Mouse (Mus musculus) heart, embryonic 12.5 days (tissue): ENCODE measurements around the gene Gm20388. TPM values are rescaled to one million over a fixed set of nuclear protein-coding genes. Genes with fewer than 3 reads are reported as not detected.
"Not testable (repeated sequence)": the region's sequence is repeated elsewhere in the genome, so short reads cannot be mapped to it uniquely, and the experiment has no call there.

Source experiments
- ATAC-seq: fragments of 200-750 bp; cut with Nextera tagmentation; 2 replicates; pipeline ENCODE4 v1.8.0; 2017; ENCODE audit warnings: moderate TSS enrichment, moderate library complexity; ENCODE audit not compliant: insufficient number of reproducible peaks, low FRiP score
- H3K27ac ChIP-seq: fragments of 300-500 bp; sonication (generic); 2 replicates; pipeline ENCODE4 v1.5.1; 2016; ENCODE audit warnings: mild to moderate bottlenecking, moderate library complexity; ENCODE audit not compliant: poor library complexity, severe bottlenecking
- H3K27me3 ChIP-seq: fragments of 300-500 bp; sonication (generic); replicated peaks from 2 replicates; pipeline ENCODE4 v1.6.1; 2016; ENCODE audit warnings: mild to moderate bottlenecking, moderate library complexity
- H3K36me3 ChIP-seq: fragments of 300-500 bp; sonication (generic); 2 replicates; pipeline ENCODE4 v1.6.1; 2016; ENCODE audit warnings: mild to moderate bottlenecking, moderate library complexity
- H3K4me1 ChIP-seq: fragments of 300-500 bp; sonication (generic); replicated peaks from 2 replicates; pipeline ENCODE4 v1.6.1; 2016; ENCODE audit warnings: mild to moderate bottlenecking
- H3K4me2 ChIP-seq: fragments of 300-500 bp; sonication (generic); 2 replicates; pipeline ENCODE4 v1.6.1; 2016; ENCODE audit warnings: mild to moderate bottlenecking, moderate library complexity
- H3K4me3 ChIP-seq: fragments of 300-500 bp; sonication (generic); 2 replicates; pipeline ENCODE4 v1.5.1; 2016; ENCODE audit warnings: mild to moderate bottlenecking
- H3K9ac ChIP-seq: fragments of 300-500 bp; sonication (generic); 2 replicates; pipeline ENCODE4 v1.6.1; 2016; ENCODE audit warnings: mild to moderate bottlenecking, moderate library complexity
- H3K9me3 ChIP-seq: fragments of 300-500 bp; sonication (generic); replicated peaks from 2 replicates; pipeline ENCODE4 v1.6.1; 2016; ENCODE audit warnings: mild to moderate bottlenecking, moderate library complexity
- WGBS: fragments of 180-500 bp; shearing (Covaris S2); methylation state at CpG from one replicate; pipeline ENCODE4 v1.1.7; 2016; 5-methylcytosine and 5-hydroxymethylcytosine counted together
- polyA plus RNA-seq: library from polyadenylated mRNA; unstranded; fragments of >200 nt; fragmentation: Nextera tagmentation; extraction: Ambion mirVana; gene quantifications from 2 replicates; pipeline ENCODE4 v1.2.1, GENCODE M21; 2016

Gene Gm20388
- polyA plus RNA-seq, 1 experiment from 2014 or later, result not detected

GRCm38 (mm10) chr8:123025951-123026351, 3115.3 kb downstream of the Gm20388 start:
- WGBS, result 85% methylated on average over 3 of the region's 3 CpGs
- H3K4me3 ChIP-seq, result no peak overlapping the region
- 0 out of 2 replicates have a peak, but pooled peaks cover 3% of the 10 kb centered on the region for H3K36me3 ChIP-seq
- no peak overlapping the region for H3K9ac ChIP-seq
- no peaks in the 10 kb centered on the region for H3K9me3 ChIP-seq
- no peak overlapping the region for H3K4me2 ChIP-seq
- no peak overlapping the region for H3K27ac ChIP-seq
- ATAC-seq, result no peak
- H3K4me1 ChIP-seq, result peaks cover 21% of the 10 kb centered on the region
- H3K27me3 ChIP-seq, result no peaks in the 10 kb centered on the region

- Histone ChIP-seq H3K9me3 (no peaks in the 10 kb centered on the region), H3K27me3 (no peaks in the 10 kb centered on the region), H3K4me1 (peaks cover 15% of the 10 kb centered on the region), H3K4me2 (no peak overlapping the region), H3K27ac (no peak overlapping the region), H3K9ac (no peak overlapping the region), H3K4me3 (no peak overlapping the region), H3K36me3 (0 out of 2 replicates have a peak, but pooled peaks cover 3% of the 10 kb centered on the region)
- ATAC-seq, result no peak
- WGBS, result 85% methylated on average over 8 of the region's 8 CpGs
Measured at GRCm38 (mm10) chr8:123027786-123028185, 3117.1 kb downstream of the Gm20388 start.

- H3K4me1 ChIP-seq, result peaks cover 24% of the 10 kb centered on the region
- ATAC-seq, H3K4me3 ChIP-seq, H3K27me3 ChIP-seq, H3K9me3 ChIP-seq, H3K9ac ChIP-seq, H3K36me3 ChIP-seq, H3K27ac ChIP-seq, H3K4me2 ChIP-seq: not testable (repeated sequence)
- 73% methylated on average over 5 of the region's 5 CpGs for WGBS
Measured at GRCm38 (mm10) chr8:123030091-123030490, 3119.4 kb downstream of the Gm20388 start.

DNA sequence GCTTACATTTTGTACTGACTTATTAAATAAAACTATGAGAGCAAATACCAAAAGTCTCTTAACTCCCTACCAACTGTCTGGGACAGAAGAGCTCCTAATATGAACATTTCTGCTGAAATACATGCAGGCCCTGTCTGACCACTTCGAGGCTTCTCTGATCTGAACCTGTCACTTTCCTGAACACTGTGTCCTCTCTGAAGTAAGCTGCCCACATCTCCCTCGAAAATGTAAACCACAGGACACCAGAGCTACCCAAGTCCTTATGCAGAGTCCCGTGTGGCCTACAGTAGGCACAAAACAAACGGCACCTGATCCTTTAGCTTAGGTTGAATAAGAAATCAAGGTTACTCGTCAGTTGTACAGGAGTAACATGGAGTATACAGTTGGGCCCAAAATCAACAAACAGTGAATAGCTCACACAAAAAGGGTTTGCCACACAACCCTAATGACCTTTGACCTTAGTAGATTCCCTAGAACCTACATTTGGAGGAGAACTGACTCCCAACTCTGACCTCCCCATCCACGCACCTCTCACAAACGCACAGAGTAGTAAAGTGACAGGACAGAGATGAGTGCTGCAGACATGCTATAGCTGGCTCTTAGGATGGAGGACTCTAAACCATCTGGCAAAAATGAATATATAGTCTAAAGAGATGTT, 3120.8 kb downstream of the Gm20388 start:
- Histone ChIP-seq H3K27ac (no peak overlapping the region), H3K27me3 (no peaks in the 10 kb centered on the region), H3K9me3 (no peaks in the 10 kb centered on the region), H3K4me3 (no peak overlapping the region), H3K36me3 (no peaks in the 10 kb centered on the region), H3K9ac (no peak overlapping the region), H3K4me2 (no peak overlapping the region), H3K4me1 (peaks cover 32% of the 10 kb centered on the region)
- WGBS, result 79% methylated on average over 7 of the region's 7 CpGs
- no peak for ATAC-seq

DNA sequence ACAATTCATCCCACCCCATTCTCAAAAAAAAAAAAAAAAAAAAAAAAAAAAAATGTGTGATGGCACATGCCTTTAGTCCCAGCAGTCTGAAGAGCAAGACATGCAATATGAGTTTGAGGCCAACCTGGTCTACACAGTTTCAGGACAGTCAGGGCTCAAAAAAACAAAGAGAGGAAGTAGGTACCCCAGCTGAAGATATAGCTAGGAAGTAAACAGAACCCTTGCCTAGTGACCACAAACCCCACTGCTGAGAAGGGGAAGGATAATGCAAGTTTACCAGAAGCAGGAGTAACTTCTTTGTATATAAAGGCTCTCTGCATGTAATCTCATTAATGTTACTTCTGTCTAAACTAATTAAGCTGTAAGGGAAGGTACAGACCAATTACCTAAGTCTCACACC, 3122.1 kb downstream of the Gm20388 start:
- ATAC-seq, result no peak
- no peaks in the 10 kb centered on the region for H3K9me3 ChIP-seq
- no peak overlapping the region for H3K4me3 ChIP-seq
- no peak overlapping the region for H3K27ac ChIP-seq
- no peaks in the 10 kb centered on the region for H3K36me3 ChIP-seq
- H3K9ac ChIP-seq, result no peak overlapping the region
- no peak overlapping the region for H3K4me2 ChIP-seq
- H3K4me1 ChIP-seq, result peaks cover 42% of the 10 kb centered on the region
- H3K27me3 ChIP-seq, result no peaks in the 10 kb centered on the region

- no peak overlapping the region for H3K9ac ChIP-seq
- H3K27me3 ChIP-seq, result no peaks in the 10 kb centered on the region
- ATAC-seq, result no peak
- H3K9me3 ChIP-seq, result no peaks in the 10 kb centered on the region
- H3K4me1 ChIP-seq, result peaks cover 46% of the 10 kb centered on the region
- no peak overlapping the region for H3K4me3 ChIP-seq
- no peak overlapping the region for H3K27ac ChIP-seq
- no peaks in the 10 kb centered on the region for H3K36me3 ChIP-seq
- H3K4me2 ChIP-seq, result no peak overlapping the region
Measured at GRCm38 (mm10) chr8:123033431-123033830, 3122.8 kb downstream of the Gm20388 start.

DNA sequence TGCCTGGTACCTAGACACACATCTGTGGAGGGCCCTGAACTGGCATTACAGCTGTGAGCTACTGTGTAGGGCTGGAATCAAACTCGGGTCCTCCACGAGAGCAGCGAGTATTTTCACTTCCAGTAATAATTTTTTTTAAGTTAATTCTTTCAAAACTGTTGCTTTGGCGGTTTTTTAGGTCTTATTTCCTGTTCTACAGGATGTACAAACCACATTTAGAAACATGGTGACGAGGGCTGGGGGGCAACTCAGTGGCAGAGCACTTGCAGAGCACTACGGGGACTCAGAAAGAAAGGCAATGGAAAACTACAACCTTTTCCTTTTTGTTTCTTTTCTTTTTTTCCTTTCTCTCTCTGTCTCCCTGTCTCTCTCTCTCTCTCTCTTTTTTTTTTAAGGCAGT, 3123.5 kb downstream of the Gm20388 start:
- WGBS, result 74% methylated on average over 6 of the region's 6 CpGs
- H3K27me3 ChIP-seq, result no peaks in the 10 kb centered on the region
- H3K27ac ChIP-seq, result no peak overlapping the region
- no peak overlapping the region for H3K9ac ChIP-seq
- H3K9me3 ChIP-seq, result no peaks in the 10 kb centered on the region
- H3K36me3 ChIP-seq, result no peaks in the 10 kb centered on the region
- peaks cover 50% of the 10 kb centered on the region for H3K4me1 ChIP-seq
- no peak for ATAC-seq
- no peak overlapping the region for H3K4me3 ChIP-seq
- no peak overlapping the region for H3K4me2 ChIP-seq

DNA sequence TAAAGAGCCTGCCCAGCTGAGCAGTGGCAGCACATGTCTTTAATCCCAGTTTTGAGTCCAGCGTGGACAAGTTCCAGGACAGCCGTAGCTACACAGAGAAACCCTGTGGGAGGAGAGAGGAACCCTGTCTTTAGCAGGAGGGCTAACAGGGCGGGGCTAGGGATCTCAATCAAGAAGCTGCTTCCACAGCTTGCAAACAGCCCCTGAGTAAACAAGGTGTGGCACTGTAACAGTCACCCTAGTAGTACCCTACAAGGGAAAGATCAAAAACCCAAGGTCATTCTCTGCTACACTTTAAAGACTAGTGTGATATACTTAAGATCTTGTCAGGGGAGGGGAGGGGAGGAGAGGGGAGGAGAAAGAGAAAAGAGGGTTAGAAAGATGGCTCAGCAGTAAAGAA, 3126.3 kb downstream of the Gm20388 start:
- WGBS, result 50% methylated on average over 3 of the region's 3 CpGs
- Histone ChIP-seq H3K27me3 (no peaks in the 10 kb centered on the region), H3K9me3 (no peaks in the 10 kb centered on the region), H3K36me3 (no peaks in the 10 kb centered on the region), H3K4me1 (peaks cover 65% of the 10 kb centered on the region), H3K27ac (no peak overlapping the region), H3K4me3 (no peak overlapping the region), H3K9ac (0 out of 2 replicates have a peak overlapping the region, but pooled peaks have one; percentile 1), H3K4me2 (no peak overlapping the region)
- peak; percentile 64 for ATAC-seq

GRCm38 (mm10) chr8:123037487-123037886, 3126.8 kb downstream of the Gm20388 start:
- Histone ChIP-seq H3K27me3 (no peaks in the 10 kb centered on the region), H3K4me1 (peaks cover 64% of the 10 kb centered on the region), H3K9ac (no peak overlapping the region), H3K4me2 (no peak overlapping the region), H3K4me3 (no peak overlapping the region), H3K27ac (no peak overlapping the region), H3K36me3 (no peaks in the 10 kb centered on the region), H3K9me3 (no peaks in the 10 kb centered on the region)
- no peak for ATAC-seq
- WGBS, result 76% methylated on average over 11 of the region's 11 CpGs

DNA sequence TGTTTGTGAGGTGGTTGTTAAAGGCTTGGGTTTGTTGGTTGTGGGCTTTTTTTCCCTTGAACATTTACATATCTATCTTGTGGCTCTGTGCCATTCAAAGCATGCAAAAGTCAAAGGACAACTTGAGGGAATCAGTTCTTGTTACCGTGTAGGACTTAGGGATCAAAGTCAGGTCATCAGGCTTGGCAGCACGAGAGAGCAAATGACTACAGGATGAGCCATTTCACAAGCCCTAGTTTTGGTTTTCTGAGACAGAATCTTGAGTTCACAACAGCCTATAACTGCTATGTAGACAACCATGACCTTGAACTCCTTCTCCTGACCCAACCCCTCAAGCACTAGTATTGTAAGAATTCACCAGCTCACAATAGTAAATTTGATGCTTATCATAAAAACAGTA, 3127.7 kb downstream of the Gm20388 start:
- WGBS, result 40% methylated on average over 2 of the region's 2 CpGs

GRCm38 (mm10) chr8:123039376-123040109, 3128.9 kb downstream of the Gm20388 start:
- H3K27me3 ChIP-seq, result no peaks in the 10 kb centered on the region
- H3K4me2 ChIP-seq, result peak overlapping the region; percentile 87
- no peaks in the 10 kb centered on the region for H3K9me3 ChIP-seq
- peak overlapping the region; percentile 100; the same call in 1 of the 2 replicates for H3K9ac ChIP-seq
- H3K27ac ChIP-seq, result no peak overlapping the region
- no peak overlapping the region for H3K4me3 ChIP-seq
- 79% methylated on average over 11 of the region's 11 CpGs for WGBS
- peaks cover 3% of the 10 kb centered on the region; the same call in 1 of the 2 replicates for H3K36me3 ChIP-seq
- no peak for ATAC-seq
- peaks cover 63% of the 10 kb centered on the region for H3K4me1 ChIP-seq

More for the DNA sequence above, 3127.7 kb downstream of the Gm20388 start:
- Histone ChIP-seq H3K4me3 (no peak overlapping the region), H3K36me3 (no peaks in the 10 kb centered on the region), H3K4me1 (peaks cover 65% of the 10 kb centered on the region), H3K27me3 (no peaks in the 10 kb centered on the region), H3K4me2 (no peak overlapping the region), H3K9ac (no peak overlapping the region), H3K27ac (no peak overlapping the region), H3K9me3 (no peaks in the 10 kb centered on the region)
- no peak for ATAC-seq
